Mouse (Mus musculus) lung, postnatal 10 days (tissue): ENCODE measurements at regions not wholly inside any gene's neighbourhood (a gene's known extent, or its start where the extent isn't known, plus 50 kb on each side); places are given as distances from the start of the nearest gene placed in this dataset.

Experiments
- DNase-seq: peaks from one replicate; pipeline ENCODE4 v3.0.0; 2021

DNA sequence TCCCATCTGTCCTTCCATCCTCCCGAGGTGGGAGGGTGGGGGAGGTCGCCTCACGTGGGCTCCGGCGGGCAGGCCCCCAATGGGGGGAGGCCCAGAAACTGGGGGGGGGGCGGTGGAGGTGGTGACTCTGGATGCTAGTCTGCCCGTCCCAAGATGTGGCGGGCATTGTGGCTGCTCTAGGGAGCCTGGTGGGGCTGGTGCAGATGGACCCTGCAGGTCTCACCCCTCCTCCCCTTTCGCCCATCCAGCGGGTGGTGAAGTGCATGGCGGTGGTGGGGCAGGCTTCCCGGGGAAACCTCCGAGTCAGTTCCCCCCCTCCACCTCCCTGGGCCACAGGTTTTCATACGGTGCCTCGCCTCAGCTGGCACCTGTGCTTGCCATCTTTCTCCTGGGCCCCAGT lies 88.6 kb downstream of the Inhba start:
- DNase-seq = no peak

DNA sequence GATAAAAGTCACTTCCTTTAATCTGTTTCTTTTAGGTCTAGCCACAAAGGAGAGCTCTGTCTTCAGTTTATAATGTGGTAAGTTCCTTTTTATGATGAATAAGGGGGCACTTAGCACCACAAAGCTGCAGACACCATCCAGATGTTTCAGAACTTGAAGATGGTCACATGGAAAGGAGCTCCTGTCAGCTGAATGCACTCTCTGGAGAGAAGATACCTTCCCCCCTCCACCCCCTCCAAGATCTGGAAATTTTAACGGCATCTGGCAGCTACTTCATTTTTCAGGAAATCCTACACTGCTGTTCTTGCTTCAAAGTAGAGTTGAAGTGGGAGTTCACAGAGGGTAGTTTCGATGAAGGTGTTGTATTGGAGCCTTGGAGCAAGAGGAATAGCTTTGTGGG lies 103.2 kb downstream of the Inhba start:
- DNase-seq = no peak

DNA sequence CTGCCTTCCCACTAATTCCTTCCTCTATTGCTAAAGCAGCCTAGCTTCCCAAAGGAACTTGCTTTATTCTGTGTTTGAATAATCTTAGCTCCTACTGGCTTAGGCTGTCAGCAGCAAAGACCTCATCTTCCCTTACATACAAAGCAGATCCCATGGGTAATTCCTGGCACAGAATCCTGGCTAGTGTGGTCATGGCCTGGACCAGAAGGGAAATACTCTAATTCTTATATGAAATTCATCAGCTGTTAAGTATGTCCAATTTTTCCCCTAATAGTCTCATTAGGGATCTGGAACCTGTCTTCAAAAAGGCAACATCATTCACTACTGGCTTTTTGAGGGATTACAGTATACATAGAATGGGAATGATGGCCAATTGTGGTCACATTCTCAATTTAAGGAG lies 135.0 kb downstream of the Inhba start:
- DNase-seq = no peak

DNA sequence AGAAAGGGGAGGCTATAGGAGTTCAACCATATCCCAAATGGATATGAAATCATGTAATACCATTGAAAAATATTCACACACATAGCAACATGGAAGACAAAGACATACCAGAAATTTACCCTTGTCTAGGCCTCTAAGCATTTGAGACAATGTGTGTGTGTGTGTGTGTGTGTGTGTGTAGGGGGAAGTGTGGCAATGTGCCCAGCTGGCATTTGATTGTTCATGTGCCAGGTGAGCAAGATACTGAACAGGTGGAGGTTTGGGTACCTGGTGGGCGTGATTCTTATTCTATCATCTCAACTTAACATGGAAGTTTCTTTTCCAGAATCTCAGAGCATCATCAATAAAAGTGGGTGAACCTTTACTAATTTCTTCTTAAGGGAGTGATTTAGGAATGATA lies 143.3 kb downstream of the Inhba start:
- no peak for DNase-seq

DNA sequence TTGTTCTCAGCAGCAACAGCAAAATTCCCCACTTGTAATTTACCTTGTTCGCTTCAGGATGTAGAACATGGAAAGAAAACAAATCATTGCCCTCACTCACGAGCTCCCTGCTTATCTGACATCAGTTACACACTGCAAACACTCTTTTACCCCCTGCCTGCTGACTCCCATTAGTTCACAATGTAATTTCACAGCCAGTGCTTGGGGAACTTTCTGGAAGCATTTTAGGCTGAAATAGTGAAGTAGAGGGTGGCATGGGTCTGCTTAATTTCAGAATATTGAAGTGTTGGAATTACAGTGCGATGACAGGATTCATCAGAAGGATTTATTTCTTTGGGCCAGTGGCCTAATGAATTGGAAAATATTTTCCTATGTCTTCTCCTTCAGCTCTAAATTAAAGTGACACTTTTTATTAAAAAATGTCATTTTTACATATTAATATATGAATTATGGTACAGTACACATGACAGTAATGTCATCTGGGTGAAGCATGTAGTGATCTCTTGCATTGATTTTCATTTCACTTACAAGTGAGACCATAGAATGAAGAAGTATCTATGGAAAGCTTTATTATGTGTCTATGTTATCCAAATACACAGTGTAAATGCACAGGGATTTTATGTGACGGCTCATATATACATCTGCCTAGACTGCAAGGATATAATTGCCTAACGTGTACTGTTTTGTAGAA lies 153.7 kb downstream of the Inhba start:
- no peak for DNase-seq

DNA sequence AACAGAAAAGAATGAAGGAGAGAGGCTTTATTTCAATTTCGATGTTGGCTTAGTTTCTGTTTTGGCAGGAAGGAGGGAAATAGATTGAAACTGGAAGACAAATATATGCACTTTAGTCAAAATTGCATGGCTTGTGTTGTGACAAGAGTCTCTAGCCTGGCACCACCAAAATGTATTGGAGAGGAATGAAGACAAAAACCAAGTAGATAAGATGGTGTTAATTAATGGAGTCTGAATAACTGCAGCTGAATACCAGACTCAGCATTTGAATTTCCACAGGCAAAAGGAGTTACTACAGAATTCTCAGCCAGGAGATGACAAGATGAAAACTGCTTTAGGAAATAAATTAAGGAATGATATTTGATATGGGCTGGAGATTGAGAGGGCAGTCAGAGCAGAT lies 185.0 kb downstream of the Inhba start:
- no peak for DNase-seq

DNA sequence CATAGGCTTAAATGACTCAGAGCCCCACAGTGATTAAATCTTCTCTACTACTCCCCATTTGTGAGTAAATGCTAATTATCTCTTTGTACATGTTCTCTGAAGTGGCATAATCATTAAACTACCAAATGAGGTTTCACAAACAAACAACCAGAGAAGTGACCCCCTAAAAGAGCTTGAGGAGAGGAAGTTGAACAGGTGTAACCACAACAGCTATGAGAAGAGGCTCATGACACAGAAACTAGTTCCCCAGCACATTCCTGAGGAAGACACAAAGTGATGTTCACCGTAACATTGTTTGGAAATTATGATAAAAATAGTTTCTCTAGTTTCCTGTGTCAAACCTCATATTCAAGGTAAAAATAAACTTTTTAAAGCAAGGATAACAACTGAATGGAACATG lies 188.4 kb downstream of the Inhba start:
- DNase-seq = no peak

GRCm38 (mm10) chr13:16203147-16203546 lies 191.5 kb downstream of the Inhba start:
- DNase-seq = no peak

- DNase-seq = no peak
These were observed 192.4 kb downstream of the Inhba start for GRCm38 (mm10) chr13:16204097-16204496.

DNA sequence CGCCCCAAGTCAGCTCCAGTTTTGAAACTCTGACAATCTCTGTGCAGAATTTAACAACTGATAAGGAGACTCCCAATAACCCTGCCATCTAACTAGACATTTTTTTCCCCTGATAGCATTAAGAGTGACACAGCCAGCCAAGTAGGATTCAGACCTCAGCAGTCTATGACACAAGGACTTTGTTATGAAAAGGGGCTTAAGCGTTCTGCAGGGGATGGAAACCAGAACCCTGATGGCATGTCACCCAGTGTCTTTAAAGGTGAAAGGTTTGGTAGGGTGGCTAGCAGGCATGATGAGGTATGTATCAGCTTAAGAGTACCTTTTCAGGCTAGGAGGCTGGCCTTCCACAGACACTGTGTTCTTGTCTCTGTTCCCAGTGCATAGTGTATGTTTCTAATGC lies 199.8 kb downstream of the Inhba start:
- DNase-seq = no peak

- DNase-seq = no peak
These were observed 208.2 kb downstream of the Inhba start for GRCm38 (mm10) chr13:16219877-16220276.

DNA sequence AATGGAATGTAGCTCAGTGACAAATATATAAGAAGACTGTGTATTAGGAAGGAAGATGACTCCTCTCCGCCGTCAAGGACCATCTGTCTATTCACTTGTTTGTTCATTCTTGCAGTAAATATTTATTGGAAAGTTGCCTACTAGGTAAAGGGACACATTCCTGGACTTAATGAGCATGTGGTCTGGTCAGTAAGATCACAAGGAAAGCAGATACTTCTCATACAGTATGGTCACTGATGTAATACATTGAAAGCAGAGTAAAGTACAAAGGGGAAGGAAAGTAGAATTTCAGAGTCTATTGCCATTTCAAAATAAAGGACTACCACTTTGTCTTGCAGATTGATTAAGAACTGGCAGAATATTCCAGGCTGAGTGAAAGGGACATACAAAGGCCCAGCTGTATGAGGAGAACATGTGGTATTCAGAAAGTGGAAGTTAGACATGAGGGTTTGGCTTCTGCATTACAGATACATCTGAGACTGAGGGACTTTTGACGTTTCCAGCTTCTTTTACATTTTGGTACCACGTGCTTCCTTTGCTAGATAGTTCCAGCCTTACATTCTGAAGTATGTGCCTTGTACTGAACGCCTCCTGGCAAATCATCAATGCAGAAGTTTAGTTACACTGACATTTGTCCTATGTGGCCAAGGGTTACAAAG lies 211.4 kb downstream of the Inhba start:
- no peak for DNase-seq

GRCm38 (mm10) chr13:16261145-16261544 lies 249.5 kb downstream of the Inhba start:
- no peak for DNase-seq

DNA sequence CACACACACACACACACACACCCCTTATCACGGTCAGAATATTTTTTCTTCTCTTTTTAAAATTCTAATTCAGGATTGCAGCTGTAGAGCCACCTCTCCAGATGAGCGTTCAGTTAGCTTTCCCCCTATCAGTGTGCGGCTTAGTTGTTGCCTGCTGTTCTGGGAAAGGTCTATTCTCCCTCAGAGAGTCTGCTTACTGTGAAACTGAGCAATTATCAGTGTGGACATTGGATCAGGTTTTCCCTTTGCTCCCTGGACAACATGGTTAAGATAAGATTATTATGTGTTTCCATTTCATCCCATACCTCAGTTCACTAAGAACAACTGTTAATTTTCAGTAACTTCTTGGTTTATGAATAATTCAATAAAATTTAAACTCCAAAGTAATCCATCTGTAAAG lies 268.3 kb downstream of the Inhba start:
- no peak for DNase-seq

- no peak for DNase-seq
These were observed 269.1 kb downstream of the Inhba start for GRCm38 (mm10) chr13:16280742-16281141.

GRCm38 (mm10) chr13:16281777-16282176 lies 270.1 kb downstream of the Inhba start:
- no peak for DNase-seq

- no peak for DNase-seq
These were observed 270.6 kb downstream of the Inhba start for GRCm38 (mm10) chr13:16282230-16282629.

DNA sequence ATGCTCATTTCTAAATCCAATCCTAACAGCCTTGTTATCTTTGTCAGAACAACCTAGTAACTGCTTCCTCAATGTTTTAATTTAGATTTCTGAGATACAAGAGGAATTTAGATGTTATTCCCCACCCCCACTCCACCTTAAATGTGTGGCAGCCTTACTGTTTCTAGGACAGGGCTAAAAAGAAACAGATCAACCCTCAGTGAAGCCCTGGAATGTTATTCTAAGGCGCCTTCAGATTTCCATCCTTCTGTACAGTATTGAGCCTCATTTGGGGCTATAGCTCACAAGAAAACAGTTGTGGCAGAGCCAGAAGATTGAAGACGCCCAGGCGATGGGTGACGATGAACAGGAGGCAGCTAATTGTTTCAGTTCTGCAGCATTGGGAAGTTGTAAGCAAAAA lies 271.7 kb downstream of the Inhba start:
- DNase-seq = no peak

- DNase-seq = no peak
These were observed 278.0 kb downstream of the Inhba start for GRCm38 (mm10) chr13:16289633-16290032.

DNA sequence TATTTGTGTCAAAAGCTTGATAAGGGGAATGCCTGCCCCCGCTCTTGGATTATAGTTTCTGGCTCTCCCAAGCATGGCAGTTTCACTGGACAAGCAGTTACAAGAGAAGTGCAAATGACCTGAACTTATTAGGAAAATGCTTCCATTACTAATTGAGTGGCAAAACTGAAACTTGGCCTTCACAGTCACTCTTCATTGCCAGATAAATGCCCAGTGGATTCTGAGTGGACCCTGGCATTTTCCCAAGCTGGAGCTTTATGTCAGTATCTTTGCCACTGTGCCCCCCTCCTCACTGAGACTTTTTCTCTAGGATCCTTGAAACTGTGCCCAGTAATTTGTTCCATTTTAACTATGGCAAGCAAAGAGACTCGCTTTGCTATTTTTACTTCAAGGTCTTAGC lies 279.1 kb downstream of the Inhba start:
- peak; percentile 3 for DNase-seq

- no peak for DNase-seq
These were observed 280.1 kb downstream of the Inhba start for GRCm38 (mm10) chr13:16291661-16292291.

- DNase-seq = no peak
These were observed 288.1 kb downstream of the Inhba start for GRCm38 (mm10) chr13:16299756-16300155.

DNA sequence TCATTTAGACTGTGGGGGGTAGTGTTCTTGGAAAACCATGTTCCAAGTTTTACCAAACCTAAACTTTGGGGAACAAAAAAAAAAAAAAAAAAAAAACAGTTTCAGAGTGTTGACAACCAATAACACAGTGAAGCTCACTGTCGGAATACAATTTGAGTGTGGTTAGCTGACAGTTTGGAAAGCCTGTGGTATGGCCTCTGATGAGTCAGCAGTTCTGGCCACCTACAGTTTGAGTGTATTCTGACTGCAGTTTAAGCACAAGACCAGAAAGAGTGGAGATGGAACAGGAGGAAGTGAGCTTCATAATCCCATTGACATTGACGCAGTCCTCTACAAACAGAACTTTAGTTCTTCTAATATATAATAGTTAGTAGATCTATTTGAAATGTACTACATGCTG lies 303.0 kb downstream of the Inhba start:
- no peak for DNase-seq

GRCm38 (mm10) chr13:16315689-16316088 lies 304.0 kb downstream of the Inhba start:
- DNase-seq = no peak

GRCm38 (mm10) chr13:16316581-16316980 lies 304.9 kb downstream of the Inhba start:
- DNase-seq = no peak
